Mouse (Mus musculus): ENCODE data around the gene Gm44579.

Gene Gm44579

GRCm38 (mm10) chr15:98167645-98168621 lies 52.8 kb downstream of the Gm44579 start:
- peak; percentile 77 to 83 for DNase-seq

- DNase-seq = no peak
Measured at GRCm38 (mm10) chr15:98166963-98167644, 53.7 kb downstream of the Gm44579 start, which contains the start of gene Ccdc184. Ccdc184 (plus strand) TSS chr15:98167158.

GRCm38 (mm10) chr15:98165525-98165924 lies 55.3 kb downstream of the Gm44579 start, which contains the start of gene Asb8:
Asb8 (minus strand) TSS chr15:98165625.
- no peak for DNase-seq

GRCm38 (mm10) chr15:98162561-98162960 lies 58.2 kb downstream of the Gm44579 start:
- no peak for DNase-seq

GRCm38 (mm10) chr15:98161026-98161805 lies 59.6 kb downstream of the Gm44579 start:
- no peak for DNase-seq

GRCm38 (mm10) chr15:98157253-98157652 lies 63.5 kb downstream of the Gm44579 start:
- no peak for DNase-seq

GRCm38 (mm10) chr15:98155944-98156343 lies 64.8 kb downstream of the Gm44579 start:
- DNase-seq = no peak

GRCm38 (mm10) chr15:98155272-98155671 lies 65.5 kb downstream of the Gm44579 start:
- no peak for DNase-seq

- DNase-seq = no peak
Measured at GRCm38 (mm10) chr15:98154631-98155030, 66.1 kb downstream of the Gm44579 start.

GRCm38 (mm10) chr15:98154146-98154545 lies 66.6 kb downstream of the Gm44579 start:
- no peak for DNase-seq

GRCm38 (mm10) chr15:98153625-98154024 lies 67.2 kb downstream of the Gm44579 start:
- DNase-seq = peak in 1 of 2 experiments; percentile 31

- DNase-seq = no peak
Measured at GRCm38 (mm10) chr15:98152916-98153315, 67.9 kb downstream of the Gm44579 start.

- no peak for DNase-seq
Measured at GRCm38 (mm10) chr15:98149166-98149602, 71.6 kb downstream of the Gm44579 start.

- no peak for DNase-seq
Measured at GRCm38 (mm10) chr15:98148356-98148755, 72.4 kb downstream of the Gm44579 start.

GRCm38 (mm10) chr15:98145559-98146181 lies 75.1 kb downstream of the Gm44579 start:
- DNase-seq = peak; percentile 96 to 98

GRCm38 (mm10) chr15:98144861-98145507 lies 75.8 kb downstream of the Gm44579 start:
- DNase-seq = peak; percentile 59 to 74

- DNase-seq = no peak
Measured at GRCm38 (mm10) chr15:98142515-98142914, 78.3 kb downstream of the Gm44579 start.

GRCm38 (mm10) chr15:98140809-98141208 lies 80.0 kb downstream of the Gm44579 start:
- no peak for DNase-seq

GRCm38 (mm10) chr15:98139763-98140162 lies 81.0 kb downstream of the Gm44579 start:
- DNase-seq = no peak

- no peak for DNase-seq
Measured at GRCm38 (mm10) chr15:98136871-98137270, 83.9 kb downstream of the Gm44579 start.
